Mouse (Mus musculus): ENCODE measurements around the gene Ifrd2.
"Not testable (repeated sequence)": the region's sequence is repeated elsewhere in the genome, so short reads cannot be mapped to it uniquely, and the experiment has no call there.

Gene Ifrd2

DNA sequence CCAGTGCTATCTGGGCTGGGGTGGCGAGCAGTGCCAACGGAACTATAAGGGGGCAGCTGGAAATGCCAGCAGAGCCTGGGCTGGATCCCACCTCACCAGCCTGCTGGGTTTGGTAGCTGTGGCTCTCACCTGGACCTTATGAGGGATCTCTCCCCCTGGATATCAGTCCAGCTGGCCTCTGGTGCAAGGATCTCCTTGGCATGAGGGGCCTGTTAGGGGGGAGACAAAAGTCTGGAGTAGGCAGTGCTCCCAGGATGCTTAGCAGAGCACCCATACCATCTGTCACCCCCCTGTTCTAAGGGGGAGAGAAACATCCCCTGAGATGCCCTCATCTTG lies 15.1 kb upstream of the Ifrd2 start:
- DNase-seq (ENCODE audit: low read depth in 1 of 2, low spot score in 2 of 2), result no peak

- not testable (repeated sequence) for DNase-seq (ENCODE audit: low read depth in 1 of 2, low spot score in 2 of 2)
These were observed 13.7 kb upstream of the Ifrd2 start for GRCm38 (mm10) chr9:107573774-107574173.

DNA sequence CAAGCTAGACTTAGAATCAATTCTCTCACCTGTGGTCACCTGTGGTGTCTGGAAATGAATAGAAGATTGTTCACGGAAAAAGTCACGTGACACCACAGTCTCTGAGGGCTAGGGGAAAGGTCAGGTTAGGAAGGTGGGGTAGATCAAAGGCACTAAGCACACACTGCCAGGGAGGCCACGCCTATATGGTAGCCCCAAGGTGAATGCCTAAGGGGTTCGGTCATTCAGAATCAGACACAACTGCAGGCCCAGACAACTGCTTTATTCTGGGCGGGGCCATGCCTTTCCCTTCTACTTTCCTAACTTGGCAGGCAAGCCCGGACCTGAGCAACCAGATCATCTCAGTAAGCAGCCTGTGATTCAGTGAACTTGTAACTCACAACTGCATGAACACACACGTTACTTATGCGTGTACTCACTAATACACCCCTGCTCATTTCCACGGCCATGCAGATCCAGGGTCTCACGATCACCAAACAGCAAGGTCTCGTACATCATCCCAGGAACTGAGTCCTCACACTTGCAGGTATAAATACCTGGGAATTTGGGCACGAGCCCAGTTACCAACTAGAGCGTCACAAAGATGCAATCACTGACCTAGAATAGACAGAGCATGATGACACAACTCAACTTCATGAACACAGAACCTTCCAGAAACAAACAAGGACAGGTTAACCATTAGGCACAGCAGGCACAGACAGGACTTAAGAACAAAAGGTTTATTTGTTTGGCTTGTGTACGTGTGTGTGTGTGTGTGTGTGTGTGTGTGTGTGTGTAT lies 11.7 kb upstream of the Ifrd2 start:
- no peak for DNase-seq (ENCODE audit: low read depth in 1 of 2, low spot score in 2 of 2)

GRCm38 (mm10) chr9:107576357-107577107 lies 10.9 kb upstream of the Ifrd2 start, which contains the start of gene Hyal1:
Gene Hyal1 (plus strand): TSS chr9:107576927.
- DNase-seq (ENCODE audit: low read depth in 1 of 2, low spot score in 2 of 2), result no peak

DNA sequence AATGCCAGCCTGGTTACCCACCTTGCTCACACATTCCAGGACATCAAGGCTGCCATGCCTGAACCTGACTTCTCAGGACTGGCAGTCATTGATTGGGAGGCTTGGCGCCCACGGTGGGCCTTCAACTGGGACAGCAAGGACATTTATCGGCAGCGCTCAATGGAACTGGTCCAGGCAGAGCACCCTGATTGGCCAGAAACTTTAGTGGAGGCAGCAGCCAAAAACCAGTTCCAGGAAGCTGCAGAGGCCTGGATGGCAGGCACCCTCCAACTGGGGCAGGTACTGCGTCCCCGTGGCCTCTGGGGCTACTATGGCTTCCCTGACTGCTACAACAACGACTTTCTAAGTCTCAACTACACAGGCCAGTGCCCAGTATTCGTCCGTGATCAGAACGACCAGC lies 9.6 kb upstream of the Ifrd2 start:
- DNase-seq (ENCODE audit: low read depth in 1 of 2, low spot score in 2 of 2), result no peak

- DNase-seq (ENCODE audit: low read depth in 1 of 2, low spot score in 2 of 2), result no peak
These were observed 8.9 kb upstream of the Ifrd2 start, which contains the start of gene Naa80 for GRCm38 (mm10) chr9:107578587-107578986. Gene Naa80 (plus strand): TSS chr9:107578887.

DNA sequence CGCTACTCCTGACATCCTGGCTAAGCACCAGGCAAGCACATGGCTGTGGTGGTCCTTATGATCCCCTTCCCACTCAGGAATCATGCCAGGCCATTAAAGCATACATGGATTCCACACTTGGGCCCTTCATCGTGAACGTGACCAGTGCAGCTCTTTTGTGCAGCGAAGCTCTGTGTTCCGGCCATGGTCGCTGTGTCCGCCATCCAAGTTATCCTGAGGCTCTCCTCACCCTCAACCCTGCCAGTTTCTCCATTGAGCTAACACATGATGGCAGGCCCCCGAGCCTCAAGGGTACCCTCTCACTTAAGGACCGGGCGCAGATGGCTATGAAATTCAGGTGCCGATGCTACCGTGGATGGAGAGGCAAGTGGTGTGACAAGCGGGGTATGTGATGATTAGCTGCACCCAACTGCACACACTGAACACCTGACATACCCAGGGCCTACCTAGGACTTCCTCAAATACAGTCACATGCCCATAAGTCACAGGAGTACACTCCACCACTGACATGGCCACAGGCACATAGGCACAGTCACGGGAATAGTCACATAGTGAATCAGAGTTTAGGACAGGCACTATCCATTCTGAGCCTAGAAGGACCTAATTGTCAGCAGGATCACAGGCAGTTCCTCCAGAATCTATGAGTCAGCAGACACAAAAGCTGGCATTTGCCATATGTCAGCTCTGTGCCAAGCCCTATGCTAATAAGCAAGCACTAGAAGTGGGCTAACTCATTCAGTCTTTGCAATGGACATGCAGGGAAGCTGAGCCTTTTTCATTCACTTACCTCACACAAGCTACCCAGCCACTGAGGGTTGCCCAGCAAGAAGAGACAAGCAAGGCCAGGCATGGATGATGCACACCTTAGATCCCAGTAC lies 8.2 kb upstream of the Ifrd2 start:
- DNase-seq (ENCODE audit: low read depth in 1 of 2, low spot score in 2 of 2), result no peak

DNA sequence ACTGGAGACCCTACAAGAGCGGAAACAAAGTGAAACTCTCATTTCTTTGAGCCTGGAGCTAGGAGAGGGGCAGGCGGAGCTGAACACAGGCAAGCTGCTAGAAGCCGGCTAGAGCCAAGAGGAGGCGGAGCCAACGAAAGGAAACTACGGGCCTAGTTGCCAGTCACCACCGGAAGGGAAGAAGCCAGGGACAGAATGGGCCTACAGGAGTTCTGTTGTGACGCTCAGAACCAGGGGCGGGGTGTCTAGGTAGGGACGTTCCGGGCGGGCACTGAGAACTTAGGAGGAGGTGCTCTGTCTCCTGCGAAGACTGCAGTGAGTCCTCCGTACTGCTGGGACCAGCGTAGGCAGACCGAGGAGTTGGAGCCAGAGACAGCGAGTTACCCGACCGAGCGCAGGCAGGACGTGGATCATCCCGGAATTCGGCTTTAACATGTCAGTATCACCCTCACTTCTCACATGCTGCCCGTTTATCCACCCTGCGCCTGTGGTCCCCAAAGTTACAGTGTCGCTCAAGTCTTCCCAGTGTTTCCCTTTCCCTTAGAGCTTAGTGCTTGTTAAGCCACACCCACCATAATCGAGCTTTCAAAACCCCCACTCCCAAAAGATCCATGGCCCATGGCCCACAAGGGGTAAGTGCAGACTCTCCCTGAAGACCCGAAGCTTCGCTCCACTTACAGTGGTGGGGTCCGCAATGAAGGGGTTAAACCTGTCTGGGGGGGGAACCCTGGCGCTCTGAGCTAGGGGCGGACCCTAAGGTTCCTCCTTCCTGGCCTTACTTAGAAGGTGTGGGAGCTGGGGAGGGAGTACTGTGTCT lies 6.7 kb upstream of the Ifrd2 start, which contains the start of gene Hyal3:
Gene Hyal3 (plus strand): TSS at position 318 of the 817 bp plus-strand sequence.
- peak in 1 of 2 experiments; percentile 67 for DNase-seq (ENCODE audit: low read depth in 1 of 2, low spot score in 2 of 2)

- DNase-seq (ENCODE audit: low read depth in 1 of 2, low spot score in 2 of 2), result no peak
These were observed 5.9 kb upstream of the Ifrd2 start for GRCm38 (mm10) chr9:107581584-107581983.

DNA sequence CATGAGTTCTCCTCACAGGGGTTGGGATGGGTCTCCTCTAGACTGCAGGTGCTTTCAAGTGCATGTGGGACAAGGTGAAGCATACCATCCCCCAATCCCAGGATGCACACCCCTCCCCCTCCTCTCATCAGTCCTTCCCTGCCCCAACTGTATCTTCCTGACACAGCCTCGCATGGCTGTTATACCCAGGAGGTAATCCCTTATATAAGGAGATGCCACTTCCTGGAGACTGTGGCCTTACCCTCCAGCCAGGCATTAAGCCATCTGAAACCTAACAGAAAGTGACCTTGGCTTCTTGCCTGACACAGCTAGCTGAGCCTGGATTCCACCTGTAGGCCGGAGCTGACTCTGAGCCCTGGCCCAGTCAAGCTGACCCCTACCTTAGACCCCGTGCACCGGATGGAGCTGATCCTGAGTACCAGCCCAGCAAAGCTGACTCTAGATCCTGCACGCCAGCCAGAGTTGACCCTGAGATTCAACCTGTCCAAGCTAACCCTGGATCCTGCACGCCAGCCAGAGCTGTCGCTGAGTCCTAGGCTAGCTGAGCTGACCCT lies 4.9 kb upstream of the Ifrd2 start:
- DNase-seq (ENCODE audit: low read depth in 1 of 2, low spot score in 2 of 2), result no peak

GRCm38 (mm10) chr9:107583174-107583573 lies 4.3 kb upstream of the Ifrd2 start:
- DNase-seq (ENCODE audit: low read depth in 1 of 2, low spot score in 2 of 2), result no peak

DNA sequence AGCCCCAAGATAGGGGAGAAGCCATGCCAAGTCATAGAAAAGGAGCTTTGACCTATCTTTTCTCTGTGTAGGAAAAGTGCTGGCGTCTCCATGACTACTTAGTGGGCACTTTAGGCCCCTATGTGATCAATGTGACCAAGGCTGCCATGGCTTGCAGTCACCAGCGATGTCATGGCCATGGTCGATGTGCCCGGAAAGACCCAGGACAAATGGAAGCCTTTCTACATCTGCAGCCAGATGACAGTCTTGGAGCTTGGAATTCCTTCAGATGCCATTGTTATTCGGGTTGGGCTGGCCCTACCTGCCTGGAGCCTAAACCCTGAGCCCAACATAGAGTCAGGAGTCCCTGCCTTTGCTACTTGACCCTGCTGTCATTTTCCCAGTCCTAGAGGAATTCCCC lies 938 bp upstream of the Ifrd2 start:
- DNase-seq (ENCODE audit: low read depth in 1 of 2, low spot score in 2 of 2), result no peak

GRCm38 (mm10) chr9:107587833-107588639 lies 594 bp downstream of the Ifrd2 start:
- DNase-seq (ENCODE audit: low read depth in 1 of 2, low spot score in 2 of 2), result no peak

GRCm38 (mm10) chr9:107590058-107590772 lies 2.8 kb downstream of the Ifrd2 start:
- DNase-seq (ENCODE audit: low read depth in 1 of 2, low spot score in 2 of 2), result no peak

GRCm38 (mm10) chr9:107590773-107591060 lies 3.3 kb downstream of the Ifrd2 start:
- no peak for DNase-seq (ENCODE audit: low read depth in 1 of 2, low spot score in 2 of 2)

DNA sequence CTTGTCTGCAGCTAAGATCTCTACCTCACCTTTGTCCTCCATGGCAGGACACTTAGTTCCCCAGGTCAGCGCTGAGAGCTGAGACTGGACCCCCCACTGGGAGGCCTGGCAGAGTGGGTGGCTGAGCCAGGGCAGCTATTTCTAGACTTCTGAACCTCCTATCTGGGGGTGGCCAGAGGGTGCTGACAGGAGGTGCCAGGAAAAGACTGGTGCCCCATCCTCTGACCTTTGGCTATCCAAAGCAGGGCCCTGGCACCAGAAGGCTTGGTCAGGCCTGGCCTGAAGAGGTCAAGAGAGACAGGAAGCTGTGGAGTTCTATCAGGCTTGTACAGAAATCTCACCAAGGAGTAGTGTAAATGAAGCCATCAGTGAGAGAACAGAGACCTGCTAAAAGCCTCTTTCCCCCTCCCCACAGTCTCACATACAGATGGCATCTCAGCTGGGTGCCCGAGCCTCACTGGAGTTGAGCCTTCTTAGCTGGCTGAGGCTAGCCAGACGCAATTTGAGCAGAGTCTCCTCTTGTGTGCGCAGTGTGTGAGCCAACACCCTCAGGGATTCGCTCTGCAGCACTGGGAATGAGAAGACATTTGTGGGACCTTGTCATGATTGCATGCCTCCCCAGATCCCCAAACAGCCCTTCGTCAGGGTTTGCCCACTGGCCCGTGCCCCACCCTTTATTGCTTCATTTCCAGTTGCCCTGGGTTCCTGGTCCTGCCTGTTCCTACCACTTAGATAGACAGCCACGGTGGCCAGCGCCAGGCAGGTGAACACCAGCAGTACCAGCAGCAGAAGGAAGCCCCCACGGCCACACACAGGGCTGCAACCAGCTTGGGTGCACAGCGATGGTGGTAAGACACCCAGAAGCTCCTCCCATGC lies 5.9 kb downstream of the Ifrd2 start:
- no peak for DNase-seq (ENCODE audit: low read depth in 1 of 2, low spot score in 2 of 2)

DNA sequence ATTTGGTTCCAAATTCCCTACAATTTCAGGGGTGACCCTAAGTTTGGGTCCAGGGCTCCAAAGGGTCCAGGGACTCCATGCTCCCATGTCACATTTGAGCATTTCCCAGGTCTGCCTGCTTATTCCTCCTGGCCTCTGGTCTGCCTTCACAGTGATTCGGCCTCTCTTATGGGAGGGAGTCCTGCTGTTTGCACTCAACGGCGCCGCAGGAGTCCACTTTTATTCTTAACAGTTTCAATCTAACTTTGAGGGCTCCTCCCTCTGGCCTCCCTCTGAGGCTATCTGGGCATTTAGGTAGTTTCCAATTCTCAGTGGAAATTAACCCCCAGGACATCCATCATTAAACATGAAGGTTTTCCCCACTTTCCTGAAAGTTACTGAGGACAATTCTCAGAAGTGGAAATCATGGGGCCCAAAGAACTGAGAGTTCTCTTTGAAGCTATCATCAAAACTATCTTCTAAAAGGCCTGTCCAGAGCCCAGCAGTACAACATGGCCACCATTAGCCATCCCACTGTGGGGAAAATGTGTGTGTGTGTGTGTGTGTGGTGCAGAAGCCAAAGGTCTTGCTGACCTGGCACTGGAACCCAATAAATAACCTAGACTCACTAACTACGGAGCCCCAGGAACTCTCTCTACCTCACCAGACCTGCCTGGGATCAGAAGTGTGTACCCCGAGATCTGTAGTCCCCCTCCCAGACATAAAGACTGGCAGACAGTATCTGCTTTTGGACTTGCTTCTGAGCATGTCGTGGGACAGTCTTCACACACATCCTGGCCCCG lies 7.0 kb downstream of the Ifrd2 start:
- DNase-seq (ENCODE audit: low read depth in 1 of 2, low spot score in 2 of 2), result no peak
